Mouse (Mus musculus) neural tube, embryonic 13.5 days (tissue): ENCODE measurements around the gene Slc2a4. TPM values are rescaled to one million over a fixed set of nuclear protein-coding genes. Genes with fewer than 3 reads are reported as not detected.
"Not testable (repeated sequence)": the region's sequence is repeated elsewhere in the genome, so short reads cannot be mapped to it uniquely, and the experiment has no call there.

ENCODE experiments used
- ATAC-seq: fragments of 200-750 bp; cut with Nextera tagmentation; 2 replicates; pipeline ENCODE4 v1.8.0; 2017; ENCODE audit warnings: low read depth, mild to moderate bottlenecking, moderate TSS enrichment, moderate library complexity
- H3K27ac ChIP-seq: fragments of 300-500 bp; sonication (generic); replicated peaks from 2 replicates; pipeline ENCODE4 v1.5.1; 2015; ENCODE audit warnings: moderate library complexity, mild to moderate bottlenecking, inconsistent platforms
- H3K27me3 ChIP-seq: fragments of 300-500 bp; sonication (generic); 2 replicates; pipeline ENCODE4 v1.6.1; 2015; ENCODE audit warnings: mild to moderate bottlenecking, inconsistent platforms
- H3K36me3 ChIP-seq: fragments of 300-500 bp; sonication (generic); 2 replicates; pipeline ENCODE4 v1.6.1; 2015; ENCODE audit warnings: mild to moderate bottlenecking, inconsistent platforms
- H3K4me1 ChIP-seq: fragments of 300-500 bp; sonication (generic); replicated peaks from 2 replicates; pipeline ENCODE4 v1.6.1; 2015; ENCODE audit warnings: inconsistent platforms
- H3K4me2 ChIP-seq: fragments of 300-500 bp; sonication (generic); 2 replicates; pipeline ENCODE4 v1.6.1; 2015; ENCODE audit warnings: inconsistent platforms, mild to moderate bottlenecking, moderate library complexity
- H3K4me3 ChIP-seq: fragments of 300-500 bp; sonication (generic); 2 replicates; pipeline ENCODE4 v1.5.1; 2015; ENCODE audit warnings: mild to moderate bottlenecking, inconsistent platforms
- H3K9ac ChIP-seq: fragments of 300-500 bp; sonication (generic); 2 replicates; pipeline ENCODE4 v1.6.1; 2015; ENCODE audit warnings: moderate library complexity, mild to moderate bottlenecking, inconsistent platforms
- H3K9me3 ChIP-seq: fragments of 300-500 bp; sonication (generic); 2 replicates; pipeline ENCODE4 v1.6.1; 2016; ENCODE audit warnings: inconsistent platforms
- WGBS: fragments of 180-500 bp; shearing (Covaris S2); methylation state at CpG from one replicate; pipeline ENCODE4 v1.1.7; 2015; 5-methylcytosine and 5-hydroxymethylcytosine counted together
- polyA plus RNA-seq: library from polyadenylated mRNA; unstranded; fragments of >200 nt; fragmentation: Nextera tagmentation; extraction: Ambion mirVana; gene quantifications from 2 replicates; pipeline ENCODE4 v1.2.1, GENCODE M21; 2015

The Slc2a4 gene
- polyA plus RNA-seq, 1 experiment from 2014 or later = 3.6 TPM

DNA sequence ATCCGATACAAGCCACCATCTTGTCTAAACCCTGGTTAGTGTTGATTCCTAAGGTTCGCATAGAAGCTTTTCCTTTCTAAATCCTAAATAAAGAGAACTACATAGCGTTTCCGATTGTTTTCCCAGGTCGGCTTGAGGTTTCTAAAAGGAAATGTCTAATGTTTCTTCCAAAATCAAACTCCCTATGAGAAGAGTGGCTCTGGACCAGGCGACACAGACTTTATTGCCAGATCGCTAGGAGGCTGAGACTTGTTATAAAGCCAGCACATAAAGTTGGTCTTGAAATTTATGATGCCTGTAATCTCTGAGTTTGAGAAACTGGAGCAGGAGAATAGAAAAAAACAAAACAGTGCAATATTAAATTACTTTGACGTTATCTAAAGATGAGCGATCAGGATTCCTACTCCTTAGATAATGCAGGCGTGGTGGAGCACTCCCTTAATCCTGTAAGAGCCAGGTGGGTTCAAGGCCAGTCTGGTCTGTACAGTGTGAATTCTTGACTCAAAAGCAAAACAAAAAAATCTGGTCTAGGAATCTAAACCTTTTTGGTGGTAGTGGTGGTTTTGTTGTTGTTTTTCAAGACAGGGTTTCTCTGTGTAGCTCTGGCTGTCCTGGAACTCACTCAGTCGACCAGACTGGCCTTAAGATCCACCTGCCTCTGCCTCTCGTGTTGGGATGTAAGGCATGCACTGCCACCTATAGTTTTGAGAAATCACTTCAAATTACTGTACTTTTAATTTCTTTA, 25.8 kb downstream of the Slc2a4 start:
- Histone ChIP-seq H3K9me3 (no peaks in the 10 kb centered on the region), H3K36me3 (peaks cover 21% of the 10 kb centered on the region), H3K4me2 (peak overlapping the region; percentile 58), H3K4me3 (peak overlapping the region; percentile 92), H3K9ac (peak overlapping the region; percentile 71), H3K27me3 (no peaks in the 10 kb centered on the region), H3K4me1 (peaks cover 32% of the 10 kb centered on the region), H3K27ac (peak overlapping the region; percentile 92)
- ATAC-seq = no peak
- WGBS = 5% methylated on average over 12 of the region's 12 CpGs

- WGBS = under 1% methylated on average over 78 of the region's 78 CpGs
- peaks cover 29% of the 10 kb centered on the region for H3K36me3 ChIP-seq
- ATAC-seq = peak; percentile 97
- H3K4me2 ChIP-seq = peak within 1 kb of the TSS; percentile 98
- H3K9me3 ChIP-seq = no peaks in the 10 kb centered on the region
- H3K9ac ChIP-seq = peak within 1 kb of the TSS; percentile 91
- H3K4me1 ChIP-seq = peaks cover 32% of the 10 kb centered on the region
- H3K4me3 ChIP-seq = peak within 1 kb of the TSS; percentile 92
- H3K27me3 ChIP-seq = no peaks in the 10 kb centered on the region
- H3K27ac ChIP-seq = peak within 1 kb of the TSS; percentile 93
These were observed 26.6 kb downstream of the Slc2a4 start, which contains the start of gene Eif5a for GRCm38 (mm10) chr11:69921114-69922011. Gene Eif5a, minus strand, starts transcription at chr11:69921958.

DNA sequence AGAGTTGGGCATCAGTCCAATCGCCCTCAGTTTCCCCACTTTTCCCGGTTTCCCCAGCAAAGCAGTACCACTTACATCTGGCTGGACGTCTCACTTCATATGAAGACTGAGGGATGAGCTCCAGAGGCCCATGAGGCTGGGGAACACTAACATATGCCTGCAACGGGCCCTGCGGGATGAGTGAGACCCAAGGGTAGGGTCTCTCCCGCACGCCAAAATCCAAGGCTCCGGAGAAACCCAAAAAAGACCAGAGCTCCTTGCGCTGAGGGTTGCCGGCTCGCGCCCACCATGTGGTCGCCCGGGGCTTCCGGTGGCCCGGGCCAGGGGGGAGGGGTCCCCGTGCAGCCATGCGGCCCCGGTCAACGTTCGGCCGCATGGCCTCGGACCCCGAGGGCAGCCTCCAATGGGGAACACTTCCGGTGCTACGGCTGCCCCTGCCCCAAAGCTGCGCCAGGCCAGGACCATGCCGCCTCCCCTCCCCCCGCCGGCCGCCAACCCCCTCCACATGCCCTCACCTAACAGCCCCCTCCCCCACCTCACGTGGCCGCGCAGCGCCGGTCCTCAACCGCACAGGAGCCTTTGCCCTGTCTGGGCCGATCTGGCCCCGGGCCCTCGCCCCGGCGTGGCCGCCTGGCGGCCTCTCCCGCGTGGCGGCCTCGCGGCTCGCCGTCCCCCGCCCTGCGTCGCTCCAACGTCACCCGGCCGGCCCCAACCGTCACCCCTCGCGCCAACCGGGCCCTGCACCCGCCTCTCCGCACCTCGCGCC, 27.5 kb downstream of the Slc2a4 start:
- peak; percentile 16 for ATAC-seq
- peak overlapping the region; percentile 93 for H3K27ac ChIP-seq
- peak overlapping the region; percentile 91 for H3K9ac ChIP-seq
- H3K4me1 ChIP-seq = peaks cover 41% of the 10 kb centered on the region
- peak overlapping the region; percentile 98 for H3K4me2 ChIP-seq
- no peaks in the 10 kb centered on the region for H3K27me3 ChIP-seq
- 0% methylated on average over 55 of the region's 65 CpGs for WGBS
- H3K36me3 ChIP-seq = peaks cover 39% of the 10 kb centered on the region
- H3K9me3 ChIP-seq = no peaks in the 10 kb centered on the region
- peak overlapping the region; percentile 92 for H3K4me3 ChIP-seq

- peak overlapping the region; percentile 93 for H3K27ac ChIP-seq
- ATAC-seq = no peak
- peaks cover 48% of the 10 kb centered on the region for H3K4me1 ChIP-seq
- peak overlapping the region; percentile 91 for H3K9ac ChIP-seq
- H3K9me3 ChIP-seq = no peaks in the 10 kb centered on the region
- H3K36me3 ChIP-seq = peaks cover 45% of the 10 kb centered on the region
- H3K4me3 ChIP-seq = peak overlapping the region; percentile 92
- H3K4me2 ChIP-seq = peak overlapping the region; percentile 98
- no peaks in the 10 kb centered on the region for H3K27me3 ChIP-seq
- WGBS = under 1% methylated on average over 17 of the region's 17 CpGs
These were observed 28.2 kb downstream of the Slc2a4 start for GRCm38 (mm10) chr11:69919661-69920265.

DNA sequence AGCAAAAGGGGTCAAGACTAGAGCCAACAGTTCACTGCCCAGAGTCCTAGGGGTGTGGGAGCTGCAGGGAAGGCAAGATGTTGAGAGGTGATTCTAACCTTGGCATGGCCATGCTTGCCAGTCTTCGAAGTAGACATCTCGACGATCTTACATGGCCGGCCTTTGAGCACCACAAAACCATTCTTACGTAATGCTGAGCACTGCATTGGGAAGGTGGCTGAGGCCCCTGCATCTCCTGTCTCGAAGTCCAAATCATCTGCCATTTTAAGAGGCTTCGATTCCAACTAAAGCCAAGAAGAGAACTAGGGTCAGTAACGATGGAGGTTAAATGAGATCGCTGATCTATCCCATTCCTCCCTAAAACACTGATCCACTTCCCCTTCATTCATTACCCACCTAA, 28.9 kb downstream of the Slc2a4 start:
- Histone ChIP-seq H3K27ac (peak overlapping the region; percentile 93), H3K4me3 (peak overlapping the region; percentile 92)

GRCm38 (mm10) chr11:69918118-69918517, 29.9 kb downstream of the Slc2a4 start:
- 92% methylated on average over 5 of the region's 5 CpGs for WGBS
- no peaks in the 10 kb centered on the region for H3K27me3 ChIP-seq
- H3K4me3 ChIP-seq = 0 out of 2 replicates have a peak overlapping the region, but pooled peaks have one; percentile 0
- no peak overlapping the region for H3K9ac ChIP-seq
- no peak overlapping the region for H3K27ac ChIP-seq
- H3K4me2 ChIP-seq = no peak overlapping the region
- no peaks in the 10 kb centered on the region for H3K9me3 ChIP-seq
- ATAC-seq = no peak
- H3K36me3 ChIP-seq = peaks cover 48% of the 10 kb centered on the region
- peaks cover 59% of the 10 kb centered on the region for H3K4me1 ChIP-seq

More for the DNA sequence above, 28.9 kb downstream of the Slc2a4 start:
- Histone ChIP-seq H3K4me2 (peak overlapping the region; percentile 98), H3K9me3 (no peaks in the 10 kb centered on the region), H3K27me3 (no peaks in the 10 kb centered on the region), H3K36me3 (peaks cover 46% of the 10 kb centered on the region), H3K9ac (peak overlapping the region; percentile 91), H3K4me1 (peaks cover 54% of the 10 kb centered on the region)
- no peak for ATAC-seq
- WGBS = 83% methylated on average over 9 of the region's 9 CpGs

DNA sequence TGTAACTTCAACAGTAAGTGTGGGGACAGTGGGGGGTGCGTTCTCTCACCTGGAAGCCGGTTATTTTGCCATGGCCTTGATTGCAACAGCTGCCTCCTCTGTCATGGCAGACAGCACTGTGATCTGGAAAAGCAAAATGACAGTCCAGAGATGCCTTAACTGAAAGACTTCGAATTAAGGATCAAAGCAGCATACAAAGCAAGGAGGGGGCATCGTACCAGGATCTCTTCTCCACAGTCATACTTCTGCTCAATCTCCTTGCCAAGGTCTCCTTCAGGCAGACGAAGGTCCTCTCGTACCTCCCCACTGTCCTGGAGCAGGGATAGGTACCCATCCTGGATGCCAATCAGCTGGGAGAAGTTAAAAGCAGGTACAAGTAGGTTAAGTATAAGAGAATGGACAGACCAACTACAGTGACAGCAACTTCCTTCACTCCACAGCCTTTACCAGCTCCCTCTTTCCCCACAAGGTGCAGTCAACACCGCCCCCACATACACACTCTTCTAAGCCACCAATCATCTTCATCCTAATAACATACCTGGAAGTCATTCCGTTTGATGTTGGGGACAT, 30.5 kb downstream of the Slc2a4 start:
- no peak overlapping the region for H3K27ac ChIP-seq
- H3K4me2 ChIP-seq = no peak overlapping the region
- peaks cover 59% of the 10 kb centered on the region for H3K4me1 ChIP-seq
- H3K9me3 ChIP-seq = no peaks in the 10 kb centered on the region
- no peak overlapping the region for H3K9ac ChIP-seq
- H3K4me3 ChIP-seq = no peak overlapping the region
- H3K27me3 ChIP-seq = no peaks in the 10 kb centered on the region
- no peak for ATAC-seq
- peaks cover 55% of the 10 kb centered on the region for H3K36me3 ChIP-seq
- WGBS = 86% methylated on average over 8 of the region's 8 CpGs

DNA sequence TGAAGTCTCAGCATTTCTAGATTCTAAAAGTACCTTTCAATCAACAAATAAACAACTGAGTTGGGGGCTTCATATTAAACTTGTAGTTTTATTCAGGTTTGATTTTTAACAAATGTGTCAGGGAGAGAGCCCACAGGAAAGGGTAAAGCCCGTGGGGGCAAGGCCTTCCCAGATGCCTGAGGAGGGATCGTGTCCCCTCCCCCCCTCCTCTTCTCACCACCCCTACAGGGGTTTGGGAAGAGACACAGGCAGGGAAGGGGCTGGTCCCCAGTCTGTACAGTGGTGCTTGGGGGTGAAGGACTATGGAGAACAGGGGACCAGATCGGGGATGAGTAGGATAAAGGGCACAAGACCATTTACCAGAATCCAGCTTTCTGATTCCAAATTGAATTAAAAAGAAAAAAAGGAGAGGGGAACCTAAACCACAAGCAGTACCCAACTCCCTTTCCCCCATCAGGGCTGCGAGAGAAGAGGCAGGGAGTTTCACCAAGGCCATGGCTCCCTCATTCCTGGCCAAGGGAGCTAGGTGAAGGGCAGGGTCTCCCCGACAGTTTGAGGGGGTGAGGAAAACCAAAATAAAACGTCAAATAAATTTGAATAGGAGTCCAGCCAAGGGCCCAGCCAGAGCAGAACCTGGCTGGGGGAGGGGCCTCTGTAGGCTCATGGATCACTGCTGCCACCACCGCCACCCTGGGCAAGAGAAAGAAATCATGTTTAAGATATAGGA, 31.2 kb downstream of the Slc2a4 start:
- not testable (repeated sequence) for H3K9ac ChIP-seq, H3K4me2 ChIP-seq, H3K4me3 ChIP-seq, H3K9me3 ChIP-seq, H3K27me3 ChIP-seq, H3K27ac ChIP-seq, ATAC-seq
- peaks cover 61% of the 10 kb centered on the region for H3K36me3 ChIP-seq
- peaks cover 55% of the 10 kb centered on the region for H3K4me1 ChIP-seq
- WGBS = 65% methylated on average over 7 of the region's 7 CpGs

- 67% methylated on average over 5 of the region's 5 CpGs for WGBS
- Histone ChIP-seq H3K9me3 (no peaks in the 10 kb centered on the region), H3K4me3 (no peak overlapping the region), H3K9ac (no peak overlapping the region), H3K27ac (no peak overlapping the region), H3K27me3 (no peaks in the 10 kb centered on the region), H3K4me1 (peaks cover 55% of the 10 kb centered on the region), H3K4me2 (no peak overlapping the region), H3K36me3 (peaks cover 70% of the 10 kb centered on the region)
- ATAC-seq = no peak
These were observed 32.0 kb downstream of the Slc2a4 start for GRCm38 (mm10) chr11:69915667-69916627.

DNA sequence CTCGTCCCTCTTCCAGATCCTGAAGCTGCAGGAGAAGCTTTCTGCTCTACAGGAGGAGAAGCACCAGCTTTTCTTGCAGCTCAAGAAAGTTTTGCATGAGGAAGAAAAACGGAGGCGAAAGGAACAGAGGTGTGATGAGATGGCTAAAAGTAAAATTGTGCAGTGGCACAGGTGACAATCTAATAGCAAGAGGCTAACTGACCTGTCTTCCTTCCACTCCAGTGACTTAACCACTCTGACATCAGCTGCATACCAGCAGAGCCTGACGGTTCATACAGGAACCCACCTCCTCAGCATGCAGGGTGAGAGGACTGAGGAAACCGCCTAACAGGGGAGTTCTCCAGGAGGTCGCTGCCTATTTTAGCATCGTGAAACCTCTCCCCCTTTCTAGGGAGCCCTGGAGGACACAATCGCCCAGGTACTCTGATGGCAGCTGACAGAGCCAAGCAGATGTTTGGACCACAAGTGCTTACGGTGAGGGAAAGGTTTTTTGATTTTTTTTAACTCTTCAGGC, 33.0 kb downstream of the Slc2a4 start:
- 40% methylated on average over 9 of the region's 9 CpGs for WGBS
- Histone ChIP-seq H3K4me3 (peak overlapping the region; percentile 93), H3K9me3 (no peaks in the 10 kb centered on the region), H3K27me3 (no peaks in the 10 kb centered on the region), H3K36me3 (peaks cover 80% of the 10 kb centered on the region), H3K4me2 (peak overlapping the region; percentile 100), H3K9ac (peak overlapping the region; percentile 89), H3K27ac (no peak overlapping the region), H3K4me1 (peaks cover 52% of the 10 kb centered on the region)
- no peak for ATAC-seq
